ENCODE assay signal across 27 mouse cellular contexts in the genomic region with DNA sequence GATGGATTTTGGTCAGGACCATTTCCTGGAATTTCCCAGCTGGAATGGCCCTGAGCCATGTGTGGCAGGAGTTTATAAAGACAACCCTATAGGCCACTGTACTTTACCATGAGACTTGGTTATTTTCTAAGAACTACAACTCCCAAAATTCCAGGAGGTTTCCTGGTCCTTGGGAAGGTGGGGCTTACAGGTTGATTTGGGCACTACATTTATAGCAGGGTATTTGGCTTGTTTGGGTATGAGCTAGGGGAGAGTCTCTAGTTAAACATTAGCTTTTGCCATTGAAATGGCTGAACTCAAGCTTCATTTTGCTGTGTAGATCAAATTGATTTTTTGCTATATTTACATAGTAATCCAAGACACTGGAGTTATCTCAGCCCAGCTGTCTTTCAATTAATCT.
DNase-seq lines count a peak whose midpoint lies in the region; ATAC-seq and TF ChIP-seq lines count a peak whose summit lies in the region.
"Had no signal": no experiment of that assay in that cellular context is flagged by ENCODE, and none has a peak within 500 bp of the region (broad histone marks: within the 10 kb centered on the region; RNA-seq: fewer than 3 reads in every experiment).

No protein-coding gene starts in this region.

- H3K4me3 ChIP-seq in liver, postnatal 0 days (ENCODE audit: low read depth, low read length) = no peak overlapping the region
- H3K4me3 ChIP-seq in liver, embryonic 11.5 days (ENCODE audit: low read depth, low read length) = no peak overlapping the region
- no peak overlapping the region for H3K4me3 ChIP-seq in kidney, embryonic 15.5 days (replicated peaks)
- no peak overlapping the region for H3K4me3 ChIP-seq in stomach, embryonic 15.5 days (replicated peaks)
- H3K4me3 ChIP-seq: erythroblast, embryonic 14.5 days; heart, embryonic 13.5 days; midbrain, embryonic 15.5 days; neural tube, embryonic 15.5 days had no signal

- TF ChIP-seq CTCF in liver, postnatal 0 days (IDR thresholded peaks at IDR 0.05; ENCODE audit: low read depth) = no peak

- no peaks in the 10 kb centered on the region for H3K9me3 ChIP-seq in liver, postnatal 0 days (ENCODE audit: low read length)
- no peaks in the 10 kb centered on the region; the same call in 1 of the 2 replicates for H3K9me3 ChIP-seq in liver, embryonic 11.5 days (ENCODE audit: control insufficient read depth, low read length)
- no peaks in the 10 kb centered on the region for H3K9me3 ChIP-seq in kidney, embryonic 15.5 days (replicated peaks)
- no peaks in the 10 kb centered on the region for H3K9me3 ChIP-seq in stomach, embryonic 15.5 days
- H3K9me3 ChIP-seq: midbrain, embryonic 15.5 days; neural tube, embryonic 15.5 days had no signal

- H3K27me3 ChIP-seq in liver, postnatal 0 days (ENCODE audit: insufficient read depth, low read length) = no peaks in the 10 kb centered on the region
- H3K27me3 ChIP-seq in liver, embryonic 11.5 days (replicated peaks; ENCODE audit: control insufficient read depth, insufficient read depth, low read length) = no peaks in the 10 kb centered on the region
- H3K27me3 ChIP-seq in kidney, embryonic 15.5 days = no peaks in the 10 kb centered on the region
- no peaks in the 10 kb centered on the region for H3K27me3 ChIP-seq in stomach, embryonic 15.5 days (replicated peaks)
- H3K27me3 ChIP-seq: heart, embryonic 13.5 days; midbrain, embryonic 15.5 days; neural tube, embryonic 15.5 days had no signal

- DNase-seq in kidney, adult 11 months = peak; percentile 4
- DNase-seq in kidney, postnatal 25 days = no peak
- DNase-seq in liver, postnatal 0 days = no peak
- DNase-seq in liver, embryonic 11.5 days (ENCODE audit: low spot score) = no peak
- no peak for DNase-seq in cerebellum, postnatal 14 days
- DNase-seq: adrenal gland, postnatal 14 days; cerebellum, adult 11-12 months; cerebellum, adult 9-11 months; forebrain, postnatal 0 days; gastrocnemius, postnatal 10 days; heart, postnatal 10 days; liver; lung, adult 18-20 months; lung, postnatal 4 days; retina, postnatal 1 day; right cerebral cortex, postnatal 14 days; thymus, adult 2 months; thymus, postnatal 36 days had no signal

- H3K27ac ChIP-seq in liver, postnatal 0 days (ENCODE audit: low read depth) = no peak overlapping the region
- no peak overlapping the region for H3K27ac ChIP-seq in liver, embryonic 11.5 days (ENCODE audit: low read depth, low read length)
- no peak overlapping the region for H3K27ac ChIP-seq in kidney, embryonic 15.5 days
- no peak overlapping the region for H3K27ac ChIP-seq in stomach, embryonic 15.5 days
- H3K27ac ChIP-seq: heart, embryonic 13.5 days; hindbrain, embryonic 14.5 days; midbrain, embryonic 15.5 days; neural tube, embryonic 15.5 days had no signal

- H3K9ac ChIP-seq in liver, postnatal 0 days (replicated peaks) = no peak overlapping the region
- no peak overlapping the region for H3K9ac ChIP-seq in liver, embryonic 11.5 days (ENCODE audit: low read depth, low read length)
- no peak overlapping the region for H3K9ac ChIP-seq in kidney, embryonic 15.5 days
- H3K9ac ChIP-seq in stomach, embryonic 15.5 days = no peak overlapping the region
- H3K9ac ChIP-seq: forebrain, postnatal 0 days; heart, embryonic 13.5 days; hindbrain, embryonic 14.5 days; midbrain, embryonic 15.5 days; neural tube, embryonic 15.5 days had no signal

- H3K4me1 ChIP-seq in liver, postnatal 0 days (ENCODE audit: insufficient read depth) = no peaks in the 10 kb centered on the region
- H3K4me1 ChIP-seq in liver, embryonic 11.5 days (replicated peaks; ENCODE audit: control insufficient read depth, insufficient read depth, low read length) = no peaks in the 10 kb centered on the region
- no peaks in the 10 kb centered on the region for H3K4me1 ChIP-seq in kidney, embryonic 15.5 days
- no peaks in the 10 kb centered on the region for H3K4me1 ChIP-seq in stomach, embryonic 15.5 days
- H3K4me1 ChIP-seq: heart, embryonic 13.5 days; midbrain, embryonic 15.5 days; neural tube, embryonic 15.5 days had no signal

- ATAC-seq in liver, postnatal 0 days = peak; percentile 64
- no peak for ATAC-seq in liver, embryonic 11.5 days (replicated peaks; ENCODE audit: low FRiP score)
- peak; percentile 52; the same call in 1 of the 2 replicates for ATAC-seq in kidney, embryonic 15.5 days (replicated peaks; ENCODE audit: low FRiP score)
- ATAC-seq in stomach, embryonic 15.5 days (ENCODE audit: insufficient read depth, low FRiP score, low read depth) = peak; percentile 73; the same call in 1 of the 2 replicates
- ATAC-seq: forebrain, postnatal 0 days; lung, postnatal 0 days; midbrain, embryonic 15.5 days had no signal

- no peak overlapping the region for H3K4me2 ChIP-seq in liver, postnatal 0 days (ENCODE audit: low read depth, low read length)
- no peak overlapping the region for H3K4me2 ChIP-seq in liver, embryonic 11.5 days
- no peak overlapping the region for H3K4me2 ChIP-seq in kidney, embryonic 15.5 days
- H3K4me2 ChIP-seq in stomach, embryonic 15.5 days = no peak overlapping the region
- H3K4me2 ChIP-seq: heart, embryonic 13.5 days; hindbrain, embryonic 14.5 days; midbrain, embryonic 15.5 days; neural tube, embryonic 15.5 days had no signal

- no peak for TF ChIP-seq EP300 in liver, postnatal 0 days (IDR thresholded peaks at IDR 0.05; ENCODE audit: low read depth)

- no peaks in the 10 kb centered on the region for H3K36me3 ChIP-seq in liver, postnatal 0 days (replicated peaks; ENCODE audit: insufficient read depth, low read length)
- no peaks in the 10 kb centered on the region for H3K36me3 ChIP-seq in liver, embryonic 11.5 days (ENCODE audit: control insufficient read depth, insufficient read depth, low read length)
- no peaks in the 10 kb centered on the region for H3K36me3 ChIP-seq in kidney, embryonic 15.5 days
- H3K36me3 ChIP-seq in stomach, embryonic 15.5 days = no peaks in the 10 kb centered on the region
- H3K36me3 ChIP-seq: G1E; heart, embryonic 13.5 days; midbrain, embryonic 15.5 days; neural tube, embryonic 15.5 days had no signal
